Mouse (Mus musculus) liver, embryonic 15.5 days (tissue): ENCODE data around the gene Hyou1. TPM values are rescaled to one million over a fixed set of nuclear protein-coding genes. Genes with fewer than 3 reads are reported as not detected.
A peak's percentile ranks its signal among the peaks of the same experiment; 100 is the strongest.

Experiments used
- ATAC-seq: fragments of 200-750 bp; cut with Nextera tagmentation; 2 replicates; pipeline ENCODE4 v1.8.0; 2017; ENCODE audit warnings: moderate number of reproducible peaks, mild to moderate bottlenecking, moderate library complexity; ENCODE audit not compliant: insufficient read depth
- H3K27ac ChIP-seq: fragments of 300-500 bp; sonication (generic); replicated peaks from 2 replicates; pipeline ENCODE4 v1.5.1; 2015; ENCODE audit warnings: mild to moderate bottlenecking, inconsistent platforms
- H3K27me3 ChIP-seq: fragments of 300-500 bp; sonication (generic); 2 replicates; pipeline ENCODE4 v1.6.1; 2015; ENCODE audit warnings: mild to moderate bottlenecking, inconsistent platforms
- H3K36me3 ChIP-seq: fragments of 300-500 bp; sonication (generic); replicated peaks from 2 replicates; pipeline ENCODE4 v1.6.1; 2015; ENCODE audit warnings: moderate library complexity, mild to moderate bottlenecking, inconsistent platforms
- H3K4me1 ChIP-seq: fragments of 300-500 bp; sonication (generic); replicated peaks from 2 replicates; pipeline ENCODE4 v1.6.1; 2015; ENCODE audit warnings: inconsistent platforms
- H3K4me2 ChIP-seq: fragments of 300-500 bp; sonication (generic); 2 replicates; pipeline ENCODE4 v1.6.1; 2015; ENCODE audit warnings: moderate library complexity, mild to moderate bottlenecking, inconsistent platforms
- H3K4me3 ChIP-seq: fragments of 300-500 bp; sonication (generic); replicated peaks from 2 replicates; pipeline ENCODE4 v1.5.1; 2015; ENCODE audit warnings: mild to moderate bottlenecking, inconsistent platforms
- H3K9ac ChIP-seq: fragments of 300-500 bp; sonication (generic); 2 replicates; pipeline ENCODE4 v1.6.1; 2015; ENCODE audit warnings: moderate library complexity, mild to moderate bottlenecking, inconsistent platforms
- H3K9me3 ChIP-seq: fragments of 300-500 bp; sonication (generic); replicated peaks from 2 replicates; pipeline ENCODE4 v1.6.1; 2016; ENCODE audit warnings: inconsistent platforms
- WGBS: fragments of 180-500 bp; shearing (Covaris S2); methylation state at CpG from one replicate; pipeline ENCODE4 v1.1.7; 2015; ENCODE audit warnings: mixed read lengths; ENCODE audit not compliant: insufficient replicate concordance; 5-methylcytosine and 5-hydroxymethylcytosine counted together
- polyA plus RNA-seq: library from polyadenylated mRNA; unstranded; fragments of >200 nt; fragmentation: Nextera tagmentation; extraction: Ambion mirVana; gene quantifications from 2 replicates; pipeline ENCODE4 v1.2.1, GENCODE M21; 2015

The Hyou1 gene
- polyA plus RNA-seq, 1 experiment from 2014 or later: 14.8 TPM

GRCm38 (mm10) chr9:44384596-44384995, 5.3 kb downstream of the Hyou1 start:
- Histone ChIP-seq H3K9me3 (no peaks in the 10 kb centered on the region), H3K27ac (no peak overlapping the region), H3K36me3 (peaks cover 88% of the 10 kb centered on the region), H3K9ac (no peak overlapping the region), H3K4me3 (no peak overlapping the region), H3K4me2 (no peak overlapping the region), H3K4me1 (peaks cover 18% of the 10 kb centered on the region), H3K27me3 (no peaks in the 10 kb centered on the region)
- ATAC-seq: no peak
- WGBS: 83% methylated on average over 13 of the region's 13 CpGs

- Histone ChIP-seq H3K4me2 (no peak overlapping the region), H3K4me1 (no peaks in the 10 kb centered on the region), H3K36me3 (peaks cover 93% of the 10 kb centered on the region), H3K27ac (no peak overlapping the region), H3K27me3 (no peaks in the 10 kb centered on the region), H3K9me3 (no peaks in the 10 kb centered on the region), H3K9ac (no peak overlapping the region), H3K4me3 (no peak overlapping the region)
- 69% methylated on average over 3 of the region's 3 CpGs for WGBS
- no peak for ATAC-seq
These were observed 7.9 kb downstream of the Hyou1 start for GRCm38 (mm10) chr9:44387221-44387620.

GRCm38 (mm10) chr9:44389273-44389672, 10.0 kb downstream of the Hyou1 start:
- Histone ChIP-seq H3K27me3 (no peaks in the 10 kb centered on the region), H3K4me1 (no peaks in the 10 kb centered on the region), H3K9ac (no peak overlapping the region), H3K4me3 (no peak overlapping the region), H3K9me3 (no peaks in the 10 kb centered on the region), H3K4me2 (no peak overlapping the region), H3K36me3 (peaks cover 81% of the 10 kb centered on the region), H3K27ac (no peak overlapping the region)
- WGBS: 50% methylated on average over 8 of the region's 8 CpGs
- no peak for ATAC-seq

- peaks cover 59% of the 10 kb centered on the region for H3K36me3 ChIP-seq
- no peak overlapping the region for H3K27ac ChIP-seq
- H3K4me2 ChIP-seq: no peak overlapping the region
- 28% methylated on average over 4 of the region's 4 CpGs for WGBS
- H3K9me3 ChIP-seq: no peaks in the 10 kb centered on the region
- no peak overlapping the region for H3K4me3 ChIP-seq
- no peaks in the 10 kb centered on the region for H3K27me3 ChIP-seq
- H3K9ac ChIP-seq: no peak overlapping the region
- 0 out of 2 replicates have a peak, but pooled peaks have one; percentile 16 for ATAC-seq
- H3K4me1 ChIP-seq: peaks cover 7% of the 10 kb centered on the region
These were observed 12.2 kb downstream of the Hyou1 start for GRCm38 (mm10) chr9:44391466-44391865.

GRCm38 (mm10) chr9:44396684-44397411, 17.6 kb downstream of the Hyou1 start, which contains the start of gene Slc37a4:
TSS of gene Slc37a4 (plus strand) at chr9:44396852.
- peak; percentile 98 for ATAC-seq
- Histone ChIP-seq H3K27me3 (no peaks in the 10 kb centered on the region), H3K27ac (peak within 1 kb of the TSS; percentile 93), H3K9ac (peak within 1 kb of the TSS; percentile 91), H3K36me3 (peaks cover 38% of the 10 kb centered on the region), H3K4me3 (peak within 1 kb of the TSS; percentile 89), H3K9me3 (no peaks in the 10 kb centered on the region), H3K4me2 (peak within 1 kb of the TSS; percentile 99), H3K4me1 (peaks cover 59% of the 10 kb centered on the region)
- WGBS: under 1% methylated on average over 43 of the region's 43 CpGs

GRCm38 (mm10) chr9:44398087-44398486, 18.8 kb downstream of the Hyou1 start:
- 33% methylated on average over 4 of the region's 4 CpGs for WGBS
- ATAC-seq: no peak
- Histone ChIP-seq H3K9me3 (no peaks in the 10 kb centered on the region), H3K4me1 (peaks cover 60% of the 10 kb centered on the region), H3K27me3 (no peaks in the 10 kb centered on the region), H3K4me2 (peak overlapping the region; percentile 99), H3K36me3 (peaks cover 42% of the 10 kb centered on the region), H3K9ac (peak overlapping the region; percentile 91), H3K4me3 (peak overlapping the region; percentile 89), H3K27ac (peak overlapping the region; percentile 93)

GRCm38 (mm10) chr9:44398551-44398950, 19.3 kb downstream of the Hyou1 start:
- no peaks in the 10 kb centered on the region for H3K9me3 ChIP-seq
- H3K9ac ChIP-seq: peak overlapping the region; percentile 91
- ATAC-seq: no peak
- H3K4me3 ChIP-seq: peak overlapping the region; percentile 89
- H3K27me3 ChIP-seq: no peaks in the 10 kb centered on the region
- H3K27ac ChIP-seq: peak overlapping the region; percentile 93
- peaks cover 46% of the 10 kb centered on the region for H3K36me3 ChIP-seq
- H3K4me1 ChIP-seq: peaks cover 60% of the 10 kb centered on the region
- 75% methylated on average over 9 of the region's 9 CpGs for WGBS
- H3K4me2 ChIP-seq: peak overlapping the region; percentile 99

GRCm38 (mm10) chr9:44399114-44399794, 20.0 kb downstream of the Hyou1 start:
- Histone ChIP-seq H3K27ac (0 out of 2 replicates have a peak overlapping the region, but pooled peaks have one; percentile 93), H3K4me1 (peaks cover 60% of the 10 kb centered on the region), H3K4me3 (peak overlapping the region; percentile 89), H3K4me2 (peak overlapping the region; percentile 99), H3K9me3 (no peaks in the 10 kb centered on the region), H3K27me3 (no peaks in the 10 kb centered on the region), H3K36me3 (peaks cover 53% of the 10 kb centered on the region), H3K9ac (peak overlapping the region; percentile 91)
- no peak for ATAC-seq
- 84% methylated on average over 13 of the region's 13 CpGs for WGBS

- Histone ChIP-seq H3K27me3 (no peaks in the 10 kb centered on the region), H3K9ac (no peak overlapping the region), H3K36me3 (peaks cover 58% of the 10 kb centered on the region), H3K4me1 (peaks cover 60% of the 10 kb centered on the region), H3K4me3 (peak overlapping the region; percentile 89; the same call in 1 of the 2 replicates), H3K9me3 (no peaks in the 10 kb centered on the region), H3K4me2 (peak overlapping the region; percentile 99), H3K27ac (no peak overlapping the region)
- 79% methylated on average over 6 of the region's 6 CpGs for WGBS
- no peak for ATAC-seq
These were observed 20.5 kb downstream of the Hyou1 start for GRCm38 (mm10) chr9:44399795-44400114.

- no peaks in the 10 kb centered on the region for H3K9me3 ChIP-seq
- peaks cover 61% of the 10 kb centered on the region for H3K36me3 ChIP-seq
- H3K4me1 ChIP-seq: peaks cover 63% of the 10 kb centered on the region
- H3K9ac ChIP-seq: no peak overlapping the region
- H3K4me2 ChIP-seq: no peak overlapping the region
- H3K27ac ChIP-seq: peak overlapping the region; percentile 66
- 69% methylated on average over 4 of the region's 4 CpGs for WGBS
- H3K4me3 ChIP-seq: no peak overlapping the region
- H3K27me3 ChIP-seq: no peaks in the 10 kb centered on the region
- no peak for ATAC-seq
These were observed 21.8 kb downstream of the Hyou1 start for GRCm38 (mm10) chr9:44401081-44401480.

GRCm38 (mm10) chr9:44405011-44405410, 25.7 kb downstream of the Hyou1 start:
- Histone ChIP-seq H3K9ac (no peak overlapping the region), H3K27me3 (no peaks in the 10 kb centered on the region), H3K4me3 (no peak overlapping the region), H3K4me1 (peaks cover 48% of the 10 kb centered on the region), H3K27ac (no peak overlapping the region), H3K9me3 (no peaks in the 10 kb centered on the region), H3K4me2 (no peak overlapping the region), H3K36me3 (peaks cover 65% of the 10 kb centered on the region)
- 76% methylated on average over 3 of the region's 3 CpGs for WGBS
- no peak for ATAC-seq
